Mouse (Mus musculus) E14TG2a.4 (cell line): Measurements from ENCODE around the gene Olfr1133.

Experiments used
- CTCF ChIP-seq: conservative IDR thresholded peaks from 2 replicates; pipeline ENCODE4 v1.5.1; 2014; ENCODE audit warnings: low read length
- NANOG ChIP-seq: IDR thresholded peaks from 2 replicates; pipeline ENCODE4 v1.6.1; 2014; ENCODE audit warnings: borderline replicate concordance, low read length, mixed read lengths

- TF ChIP-seq NANOG (no peak), CTCF (no peak)
Measured at GRCm38 (mm10) chr2:87626804-87627203, 20.4 kb downstream of the Olfr1133 start, which contains the start of gene Olfr1131.
